Mouse (Mus musculus): ENCODE measurements at regions not wholly inside any gene's neighbourhood (a gene's known extent, or its start where the extent isn't known, plus 50 kb on each side); places are given as distances from the start of the nearest gene placed in this dataset.

GRCm38 (mm10) chr3:14952169-14952729 lies 66.2 kb downstream of the Car2 start:
- DNase-seq (ENCODE audit: extremely low read depth, low read depth), result no peak

- DNase-seq (ENCODE audit: extremely low read depth, low read depth), result no peak
Observed at GRCm38 (mm10) chr3:14952951-14953350, 66.9 kb downstream of the Car2 start.

- DNase-seq (ENCODE audit: extremely low read depth, low read depth), result no peak
Observed at GRCm38 (mm10) chr3:14957481-14957880, 71.4 kb downstream of the Car2 start.

GRCm38 (mm10) chr3:14958277-14958676 lies 72.2 kb downstream of the Car2 start:
- no peak for DNase-seq (ENCODE audit: extremely low read depth, low read depth)

- no peak for DNase-seq (ENCODE audit: extremely low read depth, low read depth)
Observed at GRCm38 (mm10) chr3:14959586-14959985, 73.5 kb downstream of the Car2 start.

GRCm38 (mm10) chr3:14964795-14965194 lies 78.7 kb downstream of the Car2 start:
- no peak for DNase-seq (ENCODE audit: extremely low read depth, low read depth)

GRCm38 (mm10) chr3:14965438-14966044 lies 79.5 kb downstream of the Car2 start:
- no peak for DNase-seq (ENCODE audit: extremely low read depth, low read depth)

GRCm38 (mm10) chr3:14967235-14967634 lies 81.2 kb downstream of the Car2 start:
- DNase-seq (ENCODE audit: extremely low read depth, low read depth), result no peak

- DNase-seq (ENCODE audit: extremely low read depth, low read depth), result no peak
Observed at GRCm38 (mm10) chr3:14968345-14968744, 82.3 kb downstream of the Car2 start.

GRCm38 (mm10) chr3:14969698-14970097 lies 83.6 kb downstream of the Car2 start:
- no peak for DNase-seq (ENCODE audit: extremely low read depth, low read depth)

GRCm38 (mm10) chr3:14971647-14972046 lies 85.6 kb downstream of the Car2 start:
- DNase-seq (ENCODE audit: extremely low read depth, low read depth), result no peak

GRCm38 (mm10) chr3:14974758-14975157 lies 88.7 kb downstream of the Car2 start:
- no peak for DNase-seq (ENCODE audit: extremely low read depth, low read depth)

- DNase-seq (ENCODE audit: extremely low read depth, low read depth), result no peak
Observed at GRCm38 (mm10) chr3:14975203-14975602, 89.1 kb downstream of the Car2 start.

GRCm38 (mm10) chr3:14979116-14979613 lies 93.1 kb downstream of the Car2 start:
- DNase-seq (ENCODE audit: extremely low read depth, low read depth), result no peak

- no peak for DNase-seq (ENCODE audit: extremely low read depth, low read depth)
Observed at GRCm38 (mm10) chr3:14989635-14990034, 103.6 kb downstream of the Car2 start.

GRCm38 (mm10) chr3:14993936-14994335 lies 107.9 kb downstream of the Car2 start:
- no peak for DNase-seq (ENCODE audit: extremely low read depth, low read depth)

GRCm38 (mm10) chr3:14997241-14997640 lies 111.2 kb downstream of the Car2 start:
- DNase-seq (ENCODE audit: extremely low read depth, low read depth), result no peak

- DNase-seq (ENCODE audit: extremely low read depth, low read depth), result no peak
Observed at GRCm38 (mm10) chr3:14998521-14998920, 112.4 kb downstream of the Car2 start.

GRCm38 (mm10) chr3:14999411-14999810 lies 113.3 kb downstream of the Car2 start:
- DNase-seq (ENCODE audit: extremely low read depth, low read depth), result no peak

GRCm38 (mm10) chr3:14999914-15000313 lies 113.8 kb downstream of the Car2 start:
- no peak for DNase-seq (ENCODE audit: extremely low read depth, low read depth)

- DNase-seq (ENCODE audit: extremely low read depth, low read depth), result no peak
Observed at GRCm38 (mm10) chr3:15000657-15001056, 114.6 kb downstream of the Car2 start.

GRCm38 (mm10) chr3:15007821-15008220 lies 121.7 kb downstream of the Car2 start:
- DNase-seq (ENCODE audit: extremely low read depth, low read depth), result no peak

GRCm38 (mm10) chr3:15008501-15008900 lies 122.4 kb downstream of the Car2 start:
- DNase-seq (ENCODE audit: extremely low read depth, low read depth), result no peak
